Mouse (Mus musculus) mouse embryonic stem cell (cell line): Measurements from ENCODE around the gene Ubr1.
"Not testable (repeated sequence)": the region's sequence is repeated elsewhere in the genome, so short reads cannot be mapped to it uniquely, and the experiment has no call there.

Experiments
- in situ Hi-C, 2 experiments: fragments of 300-500 bp; cut with MboI; formaldehyde crosslinking; loops; 1 replicate in 1 of 2; 3 replicates in 1 of 2; pipeline ENCODE4 v1.14.3; 2019 to 2020; ENCODE audit warnings: low sequenced_read_pairs in 2 of 2, low pct_unique_long_range_greater_than_20kb in 1 of 2, mixed read lengths in 1 of 2; ENCODE audit not compliant: unreplicated experiment in 1 of 2

Gene Ubr1

GRCm38 (mm10) chr2:120977926-120978692, 7.6 kb upstream of the Ubr1 start:
- in situ Hi-C loops, result no loop called here

GRCm38 (mm10) chr2:120976990-120977925, 6.7 kb upstream of the Ubr1 start, which contains the start of gene Tmem62:
Tmem62 (plus strand) TSS chr2:120977017.
- in situ Hi-C loops, result no loop called here

GRCm38 (mm10) chr2:120976308-120976707, 5.8 kb upstream of the Ubr1 start:
- in situ Hi-C loops, result no loop called here

GRCm38 (mm10) chr2:120972964-120973363, 2.4 kb upstream of the Ubr1 start:
- in situ Hi-C loops, result no loop called here

- in situ Hi-C loops, result not testable (repeated sequence)
Measured at GRCm38 (mm10) chr2:120972257-120972656, 1.7 kb upstream of the Ubr1 start.

GRCm38 (mm10) chr2:120971766-120972165, 1.3 kb upstream of the Ubr1 start:
- in situ Hi-C loops, result no loop called here

GRCm38 (mm10) chr2:120970045-120970539, 423 bp downstream of the Ubr1 start:
- in situ Hi-C loops, result no loop called here

GRCm38 (mm10) chr2:120965486-120965885, 5.0 kb downstream of the Ubr1 start:
- in situ Hi-C loops, result no loop called here

GRCm38 (mm10) chr2:120963110-120963509, 7.4 kb downstream of the Ubr1 start:
- in situ Hi-C loops, result no loop called here

GRCm38 (mm10) chr2:120960261-120960660, 10.3 kb downstream of the Ubr1 start:
- in situ Hi-C loops, result no loop called here

GRCm38 (mm10) chr2:120959827-120960226, 10.7 kb downstream of the Ubr1 start:
- in situ Hi-C loops, result no loop called here

GRCm38 (mm10) chr2:120959363-120959762, 11.2 kb downstream of the Ubr1 start:
- in situ Hi-C loops, result no loop called here

GRCm38 (mm10) chr2:120952176-120952938, 18.2 kb downstream of the Ubr1 start:
- in situ Hi-C loops, result no loop called here

- in situ Hi-C loops, result no loop called here
Measured at GRCm38 (mm10) chr2:120951208-120951607, 19.3 kb downstream of the Ubr1 start.

- in situ Hi-C loops, result no loop called here
Measured at GRCm38 (mm10) chr2:120933038-120933437, 37.5 kb downstream of the Ubr1 start.

- in situ Hi-C loops, result no loop called here
Measured at GRCm38 (mm10) chr2:120909556-120909955, 61.0 kb downstream of the Ubr1 start.

GRCm38 (mm10) chr2:120896361-120896760, 74.2 kb downstream of the Ubr1 start:
- in situ Hi-C loops, result no loop called here

- in situ Hi-C loops, result no loop called here
Measured at GRCm38 (mm10) chr2:120887601-120888000, 82.9 kb downstream of the Ubr1 start.
